Mouse (Mus musculus) erythroblast, embryonic 14.5 days (primary cell): ENCODE measurements around the gene Frmd6.

Experiments
- GATA1 ChIP-seq: IDR thresholded peaks from 2 replicates; pipeline ENCODE4 v1.6.1; 2012; ENCODE audit warnings: low read length, inconsistent platforms, mixed read lengths
- TAL1 ChIP-seq: IDR thresholded peaks from 3 replicates; pipeline ENCODE4 v1.6.1; 2012; ENCODE audit warnings: low read length, inconsistent platforms, mixed read lengths

GRCm38 (mm10) chr12:70884113-70884512, 58.8 kb downstream of the Frmd6 start:
- TF ChIP-seq GATA1 (no peak), TAL1 (no peak)
